ENCODE assay signal across 20 mouse cellular contexts in genomic region chr13:72894982-72895381, GRCm38 (mm10).
A peak's percentile ranks its signal among the peaks of the same experiment; 100 is the strongest.
DNase-seq lines count a peak whose midpoint lies in the region; ATAC-seq lines count a peak whose summit lies in the region.
"Had no signal": no experiment of that assay in that cellular context is flagged by ENCODE, and none has a peak within 500 bp of the region (broad histone marks: within the 10 kb centered on the region; RNA-seq: fewer than 3 reads in every experiment).

No protein-coding gene starts in this region.

- no peak for DNase-seq in kidney, postnatal 4 days
- DNase-seq in embryo, embryonic 10.5 days (ENCODE audit: low spot score), result peak; percentile 50
- DNase-seq in hindbrain, embryonic 14.5 days (ENCODE audit: low spot score), result peak; percentile 44
- DNase-seq in MN1 (ENCODE audit: low spot score), result no peak
- DNase-seq in forebrain, embryonic 10.5 days (ENCODE audit: extremely low spot score, low spot score), result no peak
- DNase-seq in frontal cortex, adult 2 months (ENCODE audit: extremely low spot score in 1 of 2, low spot score in 1 of 2), result no peak
- DNase-seq: B cell, adult 2 months; cerebellum, adult 9-11 months; gastrocnemius, postnatal 25 days; kidney, adult 11 months; kidney, postnatal 10 days; liver, postnatal 0 days; lung, postnatal 10 days; thymus, postnatal 25 days had no signal

- no peak overlapping the region for H3K9ac ChIP-seq in kidney, embryonic 14.5 days (ENCODE audit: low read depth, low read length)
- no peak overlapping the region for H3K9ac ChIP-seq in hindbrain, embryonic 14.5 days
- no peak overlapping the region for H3K9ac ChIP-seq in neural tube, embryonic 12.5 days
- H3K9ac ChIP-seq: forebrain, embryonic 12.5 days; limb, embryonic 15.5 days; liver, postnatal 0 days had no signal

- no peak overlapping the region for H3K4me3 ChIP-seq in kidney, embryonic 14.5 days (ENCODE audit: low read length)
- H3K4me3 ChIP-seq in hindbrain, embryonic 14.5 days (replicated peaks; ENCODE audit: low read length), result no peak overlapping the region
- no peak overlapping the region for H3K4me3 ChIP-seq in neural tube, embryonic 12.5 days
- H3K4me3 ChIP-seq in forebrain, embryonic 10.5 days, result no peak overlapping the region
- H3K4me3 ChIP-seq: embryonic facial prominence, embryonic 10.5 days; forebrain, embryonic 12.5 days; limb, embryonic 15.5 days; myocyte had no signal

- 19% methylated on average over 11 of the region's 11 CpGs for WGBS in kidney, embryonic 14.5 days
- WGBS in hindbrain, embryonic 14.5 days, result 30% methylated on average over 11 of the region's 11 CpGs
- 17% methylated on average over 11 of the region's 11 CpGs for WGBS in neural tube, embryonic 12.5 days
- 81% methylated on average over 11 of the region's 11 CpGs for WGBS in forebrain, embryonic 10.5 days

- no peaks in the 10 kb centered on the region for H3K4me1 ChIP-seq in kidney, embryonic 14.5 days (ENCODE audit: control insufficient read depth, insufficient read depth, low read length)
- 0 out of 2 replicates have a peak, but pooled peaks cover 8% of the 10 kb centered on the region for H3K4me1 ChIP-seq in hindbrain, embryonic 14.5 days (replicated peaks; ENCODE audit: control insufficient read depth, insufficient read depth, low read length)
- H3K4me1 ChIP-seq in neural tube, embryonic 12.5 days, result peaks cover 12% of the 10 kb centered on the region; the same call in 1 of the 2 replicates
- peaks cover 5% of the 10 kb centered on the region for H3K4me1 ChIP-seq in forebrain, embryonic 10.5 days
- H3K4me1 ChIP-seq: forebrain, embryonic 12.5 days; limb, embryonic 15.5 days had no signal

- H3K36me3 ChIP-seq in kidney, embryonic 14.5 days (ENCODE audit: control insufficient read depth, insufficient read depth, low read length), result no peaks in the 10 kb centered on the region
- H3K36me3 ChIP-seq in hindbrain, embryonic 14.5 days (replicated peaks; ENCODE audit: control insufficient read depth, insufficient read depth), result no peaks in the 10 kb centered on the region
- no peaks in the 10 kb centered on the region for H3K36me3 ChIP-seq in neural tube, embryonic 12.5 days
- no peaks in the 10 kb centered on the region for H3K36me3 ChIP-seq in forebrain, embryonic 10.5 days (replicated peaks)
- H3K36me3 ChIP-seq: embryonic facial prominence, embryonic 10.5 days; forebrain, embryonic 12.5 days; limb, embryonic 15.5 days had no signal

- peaks cover 45% of the 10 kb centered on the region for H3K27me3 ChIP-seq in kidney, embryonic 14.5 days (ENCODE audit: control insufficient read depth, insufficient read depth, low read length)
- peaks cover 19% of the 10 kb centered on the region for H3K27me3 ChIP-seq in hindbrain, embryonic 14.5 days (ENCODE audit: control insufficient read depth, insufficient read depth, low read length)
- peaks cover 41% of the 10 kb centered on the region for H3K27me3 ChIP-seq in neural tube, embryonic 12.5 days (replicated peaks)
- peaks cover 24% of the 10 kb centered on the region for H3K27me3 ChIP-seq in forebrain, embryonic 10.5 days (ENCODE audit: poor library complexity, severe bottlenecking)

- no peak overlapping the region for H3K4me2 ChIP-seq in kidney, embryonic 14.5 days (replicated peaks; ENCODE audit: low read depth, low read length)
- no peak overlapping the region for H3K4me2 ChIP-seq in hindbrain, embryonic 14.5 days (replicated peaks)
- H3K4me2 ChIP-seq in neural tube, embryonic 12.5 days (replicated peaks), result no peak overlapping the region
- H3K4me2 ChIP-seq: forebrain, embryonic 12.5 days; limb, embryonic 15.5 days had no signal

- H3K27ac ChIP-seq in kidney, embryonic 14.5 days (ENCODE audit: low read depth, low read length), result no peak overlapping the region
- no peak overlapping the region for H3K27ac ChIP-seq in hindbrain, embryonic 14.5 days
- H3K27ac ChIP-seq in neural tube, embryonic 12.5 days, result no peak overlapping the region
- H3K27ac ChIP-seq in forebrain, embryonic 10.5 days, result no peak overlapping the region
- H3K27ac ChIP-seq: embryonic facial prominence, embryonic 10.5 days; forebrain, embryonic 12.5 days; limb, embryonic 15.5 days had no signal

- no peaks in the 10 kb centered on the region for H3K9me3 ChIP-seq in kidney, embryonic 14.5 days (ENCODE audit: control insufficient read depth, low read length)
- H3K9me3 ChIP-seq in hindbrain, embryonic 14.5 days (ENCODE audit: control insufficient read depth, low read length), result no peaks in the 10 kb centered on the region
- H3K9me3 ChIP-seq in neural tube, embryonic 12.5 days, result no peaks in the 10 kb centered on the region
- no peaks in the 10 kb centered on the region for H3K9me3 ChIP-seq in forebrain, embryonic 10.5 days
- H3K9me3 ChIP-seq: embryonic facial prominence, embryonic 10.5 days; forebrain, embryonic 12.5 days; limb, embryonic 15.5 days had no signal

- ATAC-seq in kidney, embryonic 14.5 days (ENCODE audit: low FRiP score, low TSS enrichment), result 0 out of 2 replicates have a peak, but pooled peaks have one; percentile 52
- ATAC-seq in hindbrain, embryonic 14.5 days (ENCODE audit: low FRiP score), result no peak
- peak; percentile 84 for ATAC-seq in neural tube, embryonic 12.5 days (ENCODE audit: low FRiP score, low read depth)
- ATAC-seq: liver, postnatal 0 days had no signal

Comparison
In these comparisons a context has a peak if more than half of its experiments do, and no peak if none do; other contexts are left out.
1. DNase-seq: peak in embryo, embryonic 10.5 days (single experiment) and hindbrain, embryonic 14.5 days (single experiment); none in kidney, postnatal 4 days (0 of 2), MN1 (single experiment), forebrain, embryonic 10.5 days (single experiment) and frontal cortex, adult 2 months (0 of 2).